Mouse (Mus musculus) erythroblast, embryonic 14.5 days (primary cell): ENCODE measurements around the gene 4930579F01Rik. TPM values are rescaled to one million over a fixed set of nuclear protein-coding genes. Genes with fewer than 3 reads are reported as not detected.

Experiments used
- H3K27me3 ChIP-seq: 2 replicates; pipeline ENCODE4 v1.6.1; 2012; ENCODE audit warnings: inconsistent platforms; ENCODE audit not compliant: control insufficient read depth
- H3K36me3 ChIP-seq: 2 replicates; pipeline ENCODE4 v1.6.1; 2012; ENCODE audit warnings: mild to moderate bottlenecking, inconsistent platforms; ENCODE audit not compliant: control insufficient read depth
- H3K4me1 ChIP-seq: 2 replicates; pipeline ENCODE4 v1.6.1; 2012; ENCODE audit warnings: inconsistent platforms; ENCODE audit not compliant: control insufficient read depth
- H3K4me3 ChIP-seq: replicated peaks from 2 replicates; pipeline ENCODE3; 2012; ENCODE audit warnings: moderate library complexity, mild to moderate bottlenecking, inconsistent platforms
- H3K9me3 ChIP-seq: 2 replicates; pipeline ENCODE4 v1.6.1; 2012; ENCODE audit warnings: low read length, inconsistent platforms, mixed read lengths; ENCODE audit not compliant: control insufficient read depth
- GATA1 ChIP-seq: IDR thresholded peaks from 2 replicates; pipeline ENCODE4 v1.6.1; 2012; ENCODE audit warnings: low read length, inconsistent platforms, mixed read lengths
- TAL1 ChIP-seq: IDR thresholded peaks from 3 replicates; pipeline ENCODE4 v1.6.1; 2012; ENCODE audit warnings: low read length, inconsistent platforms, mixed read lengths
- polyA plus RNA-seq: library from polyadenylated mRNA; stranded (reverse); fragments of >175 nt; gene quantifications from 2 replicates; pipeline ENCODE4 v1.2.3, GENCODE M21; 2012

The 4930579F01Rik gene
- polyA plus RNA-seq, 1 experiment: not detected

DNA sequence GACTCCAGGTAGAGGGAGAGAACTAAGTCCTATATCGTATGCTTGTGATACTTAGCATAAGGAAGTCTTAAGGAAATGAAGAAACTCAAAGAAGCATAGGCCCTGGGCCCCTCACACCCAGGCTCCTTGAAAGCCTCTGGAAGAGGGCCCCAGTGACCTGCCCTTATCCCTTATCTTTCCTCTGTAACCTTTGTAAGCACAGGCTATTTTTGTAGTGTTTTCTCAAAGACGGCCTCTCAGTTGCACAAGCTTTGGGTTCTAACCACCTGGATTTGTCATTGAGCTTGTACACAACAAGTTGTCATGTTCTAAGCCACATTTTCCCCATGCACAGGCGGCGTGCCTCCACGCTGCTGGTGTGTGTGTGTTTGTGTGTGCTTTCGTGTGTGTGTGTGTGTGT is 64.5 kb downstream of the 4930579F01Rik start:
- Histone ChIP-seq H3K36me3 (no peaks in the 10 kb centered on the region), H3K4me1 (peaks cover 6% of the 10 kb centered on the region), H3K9me3 (no peaks in the 10 kb centered on the region), H3K27me3 (no peaks in the 10 kb centered on the region), H3K4me3 (peak overlapping the region; percentile 37)
- TF ChIP-seq GATA1 (no peak), TAL1 (no peak)

DNA sequence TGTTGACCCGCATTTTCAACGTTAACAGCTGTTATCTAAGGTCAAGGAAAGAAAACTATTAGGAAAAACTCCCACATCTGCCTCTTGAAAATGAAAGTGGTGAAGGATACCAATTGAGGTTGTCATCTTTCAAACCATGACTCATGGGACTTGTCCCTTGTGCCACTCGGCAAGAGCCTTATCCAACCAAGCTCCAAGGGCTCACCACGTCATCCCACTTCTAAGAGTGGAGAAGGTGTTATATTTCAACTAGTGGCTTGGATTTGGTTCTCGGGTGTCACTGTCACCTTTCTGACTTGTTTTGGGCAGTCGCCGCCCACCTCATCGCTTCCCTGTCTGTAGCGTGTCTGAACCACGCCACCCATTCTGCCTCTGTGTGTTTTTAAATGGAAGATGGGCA is 69.8 kb downstream of the 4930579F01Rik start:
- Histone ChIP-seq H3K4me1 (peaks cover 4% of the 10 kb centered on the region), H3K27me3 (no peaks in the 10 kb centered on the region), H3K4me3 (no peak overlapping the region), H3K9me3 (no peaks in the 10 kb centered on the region), H3K36me3 (no peaks in the 10 kb centered on the region; the same call in 1 of the 2 replicates)
- TF ChIP-seq GATA1: no peak
- no peak for TF ChIP-seq TAL1

- Histone ChIP-seq H3K4me3 (no peak overlapping the region), H3K36me3 (no peaks in the 10 kb centered on the region; the same call in 1 of the 2 replicates), H3K9me3 (no peaks in the 10 kb centered on the region), H3K27me3 (no peaks in the 10 kb centered on the region), H3K4me1 (no peaks in the 10 kb centered on the region)
- no peak for TF ChIP-seq TAL1
- no peak for TF ChIP-seq GATA1
Measured at GRCm38 (mm10) chr3:138121461-138121860, 72.2 kb downstream of the 4930579F01Rik start.

DNA sequence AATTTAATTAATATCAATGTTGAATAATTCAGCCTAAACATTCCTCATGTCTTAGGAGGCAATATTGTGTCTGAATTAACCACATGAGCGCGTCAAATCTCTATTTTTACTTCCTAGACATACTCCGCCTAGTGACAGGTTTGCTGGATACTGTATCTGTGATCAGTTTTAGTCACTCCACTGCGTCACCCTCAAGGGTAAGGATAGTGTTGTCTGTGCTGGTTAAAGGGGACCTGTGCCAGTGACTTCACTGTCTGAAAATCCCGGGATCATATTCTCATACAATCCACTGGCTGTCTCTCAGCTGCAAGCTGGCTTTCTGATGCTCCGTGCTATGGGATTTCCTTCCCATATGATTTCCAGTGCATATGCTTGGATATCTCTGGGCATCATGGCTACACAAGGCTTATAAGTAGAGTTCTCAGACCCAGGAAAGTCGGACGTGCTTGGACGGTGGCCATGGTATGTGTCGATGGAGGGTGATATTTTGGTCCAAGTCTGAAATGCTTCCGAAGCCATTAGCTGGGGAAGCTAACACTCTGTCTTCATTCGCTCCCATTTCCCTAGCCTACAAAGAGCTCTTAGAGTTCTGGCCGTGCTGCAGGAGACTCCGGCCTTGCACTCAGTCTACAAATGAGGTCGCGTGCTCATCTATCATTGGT is 74.0 kb downstream of the 4930579F01Rik start:
- H3K9me3 ChIP-seq: no peaks in the 10 kb centered on the region
- TF ChIP-seq GATA1 (no peak), TAL1 (no peak)
- no peaks in the 10 kb centered on the region; the same call in 1 of the 2 replicates for H3K36me3 ChIP-seq
- no peaks in the 10 kb centered on the region for H3K27me3 ChIP-seq
- H3K4me1 ChIP-seq: no peaks in the 10 kb centered on the region
- no peak overlapping the region for H3K4me3 ChIP-seq

DNA sequence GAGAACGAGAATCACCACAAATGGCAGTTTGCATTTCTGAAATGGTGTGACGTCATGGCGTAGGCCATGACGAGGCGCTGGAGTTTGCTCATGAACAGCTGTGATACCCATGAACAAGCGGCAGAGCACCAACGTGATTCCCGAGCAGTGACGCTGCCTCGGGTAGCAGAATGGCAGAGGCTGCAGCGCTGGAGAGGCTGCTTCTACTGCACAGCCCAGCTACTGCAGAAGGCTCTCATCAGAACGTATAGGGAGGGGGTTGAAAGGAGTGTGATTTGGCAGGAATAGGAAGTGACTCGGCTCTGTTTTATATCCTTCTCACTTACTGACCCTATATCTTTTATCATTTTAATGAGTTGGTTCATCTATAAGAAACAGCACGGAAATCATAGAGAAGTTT is 74.8 kb downstream of the 4930579F01Rik start:
- H3K4me3 ChIP-seq: no peak overlapping the region
- no peaks in the 10 kb centered on the region for H3K9me3 ChIP-seq
- TF ChIP-seq TAL1 (no peak), GATA1 (no peak)
- H3K27me3 ChIP-seq: no peaks in the 10 kb centered on the region
- no peaks in the 10 kb centered on the region for H3K4me1 ChIP-seq
- no peaks in the 10 kb centered on the region; the same call in 1 of the 2 replicates for H3K36me3 ChIP-seq

GRCm38 (mm10) chr3:138118392-138118791 is 75.2 kb downstream of the 4930579F01Rik start:
- Histone ChIP-seq H3K9me3 (no peaks in the 10 kb centered on the region), H3K27me3 (no peaks in the 10 kb centered on the region), H3K4me1 (no peaks in the 10 kb centered on the region), H3K36me3 (no peaks in the 10 kb centered on the region; the same call in 1 of the 2 replicates), H3K4me3 (no peak overlapping the region)
- TF ChIP-seq GATA1 (no peak), TAL1 (no peak)

DNA sequence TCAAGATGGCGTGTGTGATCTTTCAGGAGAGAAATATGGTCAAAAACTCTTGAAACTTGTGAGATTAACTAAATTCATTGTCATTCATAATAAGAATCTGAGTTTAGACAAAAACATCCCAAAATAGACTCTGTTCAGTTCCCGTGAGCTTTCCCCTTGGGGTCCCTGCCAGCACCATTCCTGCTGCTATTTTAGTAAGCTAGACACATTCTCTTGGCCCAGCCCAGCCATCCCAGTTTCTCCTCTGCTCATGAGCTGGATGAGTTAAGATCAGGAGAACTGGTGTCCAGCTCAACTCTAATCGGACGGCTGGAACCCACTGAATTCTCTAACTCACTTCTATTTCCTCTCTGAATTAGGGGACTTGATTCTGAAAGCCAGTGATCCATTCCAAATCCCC is 76.8 kb downstream of the 4930579F01Rik start:
- no peak overlapping the region for H3K4me3 ChIP-seq
- no peaks in the 10 kb centered on the region; the same call in 1 of the 2 replicates for H3K36me3 ChIP-seq
- no peak for TF ChIP-seq GATA1
- no peak for TF ChIP-seq TAL1
- no peaks in the 10 kb centered on the region for H3K27me3 ChIP-seq
- H3K9me3 ChIP-seq: no peaks in the 10 kb centered on the region
- no peaks in the 10 kb centered on the region for H3K4me1 ChIP-seq

- Histone ChIP-seq H3K4me1 (no peaks in the 10 kb centered on the region), H3K4me3 (no peak overlapping the region), H3K36me3 (peaks cover 6% of the 10 kb centered on the region; the same call in 1 of the 2 replicates), H3K9me3 (no peaks in the 10 kb centered on the region), H3K27me3 (no peaks in the 10 kb centered on the region)
- no peak for TF ChIP-seq TAL1
- TF ChIP-seq GATA1: no peak
Measured at GRCm38 (mm10) chr3:138114106-138114505, 79.5 kb downstream of the 4930579F01Rik start.

Other genes starting within 250 kb of the 4930579F01Rik start
- gene Dapp1, start 212.3 kb downstream of the 4930579F01Rik start, polyA plus RNA-seq: 0.18 and 0.29 TPM in 2 replicates
- not detected in 2 replicates for gene 1110002E22Rik, start 128.8 kb downstream of the 4930579F01Rik start, polyA plus RNA-seq
- not detected in 2 replicates for gene Gm5105, start 126.4 kb downstream of the 4930579F01Rik start, polyA plus RNA-seq
- 0.45 and 0.54 TPM in 2 replicates for gene Trmt10a, start 50.4 kb downstream of the 4930579F01Rik start, polyA plus RNA-seq
- gene Mttp, start 48.9 kb downstream of the 4930579F01Rik start, polyA plus RNA-seq: 0.02 and 0.04 TPM in 2 replicates
- not detected in 2 replicates for gene Adh7, start 23.9 kb upstream of the 4930579F01Rik start, polyA plus RNA-seq
- gene Adh1, start 67.2 kb upstream of the 4930579F01Rik start, polyA plus RNA-seq: not detected in 2 replicates
- not detected in 2 replicates for gene Adh6a, start 119.5 kb upstream of the 4930579F01Rik start, polyA plus RNA-seq
- not detected in 2 replicates for gene Adh6b, start 147.9 kb upstream of the 4930579F01Rik start, polyA plus RNA-seq
- gene Adh4, start 221.6 kb upstream of the 4930579F01Rik start, polyA plus RNA-seq: not detected in 2 replicates
- 0.34 and 0.47 TPM in 2 replicates for gene Adh5, start 249.3 kb upstream of the 4930579F01Rik start, polyA plus RNA-seq